Mouse (Mus musculus) MEL (cell line): ENCODE results near the gene Eif2d.

Experiments
- CHD2 ChIP-seq: IDR thresholded peaks from 2 replicates; pipeline ENCODE4 v1.6.1; 2011; ENCODE audit warnings: low read length, improper control_type of control experiment
- CTCF ChIP-seq, 3 experiments: IDR thresholded peaks in 2 of 3; conservative IDR thresholded peaks in 1 of 3; 2 replicates each; pipeline ENCODE4 v1.5.1; 2011 to 2012; ENCODE audit warnings: low read length in 3 of 3, low read depth in 2 of 3, mild to moderate bottlenecking in 2 of 3, improper control_type of control experiment in 1 of 3, inconsistent platforms in 1 of 3, mixed read lengths in 1 of 3, moderate library complexity in 1 of 3; ENCODE audit not compliant: control insufficient read depth in 1 of 3, insufficient read depth in 1 of 3, poor library complexity in 1 of 3, severe bottlenecking in 1 of 3
- ETS1 ChIP-seq: IDR thresholded peaks from 2 replicates; pipeline ENCODE4 v1.6.1; 2012; ENCODE audit warnings: low read depth, mild to moderate bottlenecking, inconsistent platforms, low read length, improper control_type of control experiment, moderate library complexity
- HCFC1 ChIP-seq: IDR thresholded peaks from 2 replicates; pipeline ENCODE4 v1.6.1; 2012; ENCODE audit warnings: low read depth, mild to moderate bottlenecking, inconsistent platforms, low read length, improper control_type of control experiment, moderate library complexity
- MAZ ChIP-seq: IDR thresholded peaks from 2 replicates; pipeline ENCODE4 v1.6.1; 2012; ENCODE audit warnings: low read depth, mild to moderate bottlenecking, inconsistent platforms, low read length, improper control_type of control experiment
- NRF1 ChIP-seq: IDR thresholded peaks from 2 replicates; pipeline ENCODE4 v1.6.1; 2014; ENCODE audit warnings: low read depth, mild to moderate bottlenecking, inconsistent platforms, low read length, improper control_type of control experiment, moderate library complexity; ENCODE audit not compliant: poor library complexity, insufficient read depth, severe bottlenecking
- POLR2A ChIP-seq, 2 experiments: IDR thresholded peaks; 2 replicates each; pipeline ENCODE4 v1.6.1; 2011 to 2012; ENCODE audit warnings: low read length in 2 of 2, mild to moderate bottlenecking in 2 of 2, control low read depth in 1 of 2, improper control_type of control experiment in 1 of 2, low read depth in 1 of 2, moderate library complexity in 1 of 2; ENCODE audit not compliant: control insufficient read depth in 1 of 2, insufficient read depth in 1 of 2, poor library complexity in 1 of 2
- UBTF ChIP-seq: IDR thresholded peaks from 2 replicates; pipeline ENCODE4 v1.6.1; 2012; ENCODE audit warnings: low read depth, mild to moderate bottlenecking, inconsistent platforms, low read length, improper control_type of control experiment, moderate library complexity, borderline replicate concordance; ENCODE audit not compliant: insufficient read depth

DNA sequence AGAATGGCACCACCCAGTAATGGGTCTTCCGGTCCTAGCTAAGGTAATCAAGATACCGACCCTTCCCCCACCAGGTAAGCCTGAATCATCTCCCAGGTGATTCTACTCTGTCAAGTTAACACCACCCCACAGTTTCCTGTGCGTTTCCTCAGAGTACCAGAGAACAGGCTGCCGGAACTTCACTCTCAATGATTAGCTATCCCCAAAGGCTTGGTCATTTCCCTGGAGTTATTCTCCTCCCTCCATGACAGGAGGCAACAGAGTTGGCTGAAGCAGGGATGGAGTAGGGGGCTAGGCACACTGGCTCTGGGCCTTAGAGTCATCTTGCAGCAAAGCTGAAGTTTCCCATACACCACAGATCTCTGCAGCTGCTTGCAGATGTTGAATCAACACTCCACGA lies 34.9 kb downstream of the Eif2d start:
- no peak for TF ChIP-seq POLR2A (IDR thresholded peaks at IDR 0.05; ENCODE audit: control insufficient read depth in 1 of 2, insufficient read depth in 1 of 2, low read depth in 1 of 2, low read length in 2 of 2, poor library complexity in 1 of 2)
- no peak for TF ChIP-seq UBTF
- no peak for TF ChIP-seq NRF1
- no peak for TF ChIP-seq CTCF (IDR thresholded peaks at IDR 0.05 in 2 of 3, conservative IDR thresholded peaks at IDR 0.05 in 1 of 3; ENCODE audit: control insufficient read depth in 1 of 3, insufficient read depth in 1 of 3, low read depth in 2 of 3, low read length in 3 of 3, poor library complexity in 1 of 3, severe bottlenecking in 1 of 3)
- no peak for TF ChIP-seq ETS1
- TF ChIP-seq MAZ = no peak
- no peak for TF ChIP-seq HCFC1
- no peak for TF ChIP-seq CHD2
